Mouse (Mus musculus): ENCODE measurements around the gene Mgea5. TPM values are rescaled to one million over a fixed set of nuclear protein-coding genes. Genes with fewer than 3 reads are reported as not detected.
A peak's percentile ranks its signal among the peaks of the same experiment; 100 is the strongest.

The Mgea5 gene
- polyA plus RNA-seq, 1 experiment from 2014 or later, result 68.2 TPM

DNA sequence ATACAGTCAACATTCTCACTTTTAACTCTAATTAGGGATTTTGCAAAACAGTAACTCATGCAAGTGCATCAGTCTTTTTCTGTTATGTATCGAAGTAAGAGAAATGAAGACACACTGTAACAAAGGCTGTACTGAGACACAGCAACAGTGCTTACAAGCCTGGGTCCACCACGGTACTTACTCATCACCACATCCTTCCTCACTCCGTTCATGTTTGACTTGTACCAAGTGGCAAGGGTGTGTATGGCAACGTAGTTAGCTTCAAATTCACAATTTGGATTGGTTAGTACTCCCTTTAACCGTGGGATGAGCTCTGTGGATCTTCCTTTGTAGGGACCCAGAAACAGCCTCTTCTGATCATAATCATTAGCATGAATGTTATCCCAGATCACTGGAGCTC, 12.1 kb downstream of the Mgea5 start:
- Histone ChIP-seq H3K4me3 (no peak overlapping the region), H3K4me1 (no peaks in the 10 kb centered on the region), H3K9ac (no peak overlapping the region), H3K27me3 (no peaks in the 10 kb centered on the region), H3K36me3 (peaks cover 99% of the 10 kb centered on the region), H3K9me3 (no peaks in the 10 kb centered on the region), H3K27ac (no peak overlapping the region), H3K4me2 (replicated peaks) (no peak overlapping the region)
- 90% methylated on average over 5 of the region's 5 CpGs for WGBS
- no peak for ATAC-seq (ENCODE audit: low FRiP score, low read depth)

DNA sequence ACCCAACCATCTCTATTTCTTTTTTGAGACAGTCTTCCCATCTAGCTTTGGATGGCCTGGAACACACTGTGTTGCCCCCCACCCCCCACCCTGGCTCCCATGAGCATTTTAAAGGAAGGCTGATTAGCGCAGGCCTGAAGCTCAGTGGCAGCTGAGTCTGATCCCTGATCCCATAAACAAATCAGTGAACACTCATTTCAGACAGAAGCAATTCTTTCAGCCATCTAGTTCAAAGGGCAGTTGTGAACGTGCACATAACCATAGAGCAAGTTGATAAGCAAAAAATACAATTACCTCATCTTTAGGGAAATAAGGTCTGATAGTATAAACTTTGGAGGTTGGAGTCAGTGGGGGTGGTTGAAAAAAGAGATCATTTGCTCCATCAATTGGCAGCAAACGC, 22.8 kb downstream of the Mgea5 start:
- Histone ChIP-seq H3K27me3 (no peaks in the 10 kb centered on the region), H3K4me3 (no peak overlapping the region), H3K4me2 (replicated peaks) (no peak overlapping the region), H3K36me3 (peaks cover 91% of the 10 kb centered on the region), H3K9me3 (no peaks in the 10 kb centered on the region), H3K27ac (no peak overlapping the region), H3K9ac (no peak overlapping the region), H3K4me1 (no peaks in the 10 kb centered on the region)
- 81% methylated on average over 3 of the region's 3 CpGs for WGBS
- ATAC-seq (ENCODE audit: low FRiP score, low read depth), result no peak

DNA sequence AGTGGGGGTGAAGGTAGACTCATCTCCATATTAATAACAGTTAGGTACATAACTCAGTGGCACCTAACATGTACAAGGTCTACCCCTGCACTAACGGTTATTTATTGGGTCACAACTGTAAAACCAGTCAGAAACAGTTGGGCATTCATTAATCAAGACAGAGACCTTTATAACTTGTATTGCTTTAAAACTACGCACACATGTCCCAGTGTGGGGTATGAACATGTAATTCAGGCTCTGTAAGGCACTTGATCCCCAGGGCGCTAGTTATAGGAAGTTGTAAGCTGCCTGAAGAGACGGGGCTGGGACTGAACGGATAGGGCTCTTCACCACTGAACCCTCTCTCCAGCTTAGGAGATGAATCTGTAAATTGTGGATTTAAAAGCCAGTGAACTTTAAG, 25.0 kb downstream of the Mgea5 start:
- Histone ChIP-seq H3K9ac (no peak overlapping the region), H3K4me2 (replicated peaks) (no peak overlapping the region), H3K4me3 (no peak overlapping the region), H3K4me1 (no peaks in the 10 kb centered on the region), H3K9me3 (no peaks in the 10 kb centered on the region), H3K27ac (no peak overlapping the region), H3K36me3 (peaks cover 92% of the 10 kb centered on the region), H3K27me3 (no peaks in the 10 kb centered on the region)
- WGBS, result 88% methylated on average over 5 of the region's 5 CpGs
- ATAC-seq (ENCODE audit: low FRiP score, low read depth), result no peak

DNA sequence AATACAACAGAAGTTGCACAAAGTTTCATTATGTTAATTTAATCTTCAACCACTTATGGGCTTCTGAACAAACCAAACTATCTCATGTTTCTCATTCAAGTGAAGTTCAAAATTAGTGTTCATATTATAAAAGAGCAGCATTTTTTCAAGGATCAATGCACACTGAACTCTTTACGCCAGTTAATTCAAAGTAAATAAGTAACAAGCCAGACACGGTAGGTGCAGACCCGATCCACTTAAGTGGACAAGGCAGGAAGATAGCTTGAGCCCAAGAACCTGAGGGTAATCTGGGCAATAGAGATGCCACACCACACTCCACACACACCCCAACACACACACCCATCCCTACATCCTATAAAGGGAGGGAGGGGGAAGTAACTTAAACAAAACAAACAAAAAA, 30.1 kb downstream of the Mgea5 start:
- WGBS, result 95% methylated on average over 3 of the region's 3 CpGs
- Histone ChIP-seq H3K4me3 (no peak overlapping the region), H3K9me3 (no peaks in the 10 kb centered on the region)

DNA sequence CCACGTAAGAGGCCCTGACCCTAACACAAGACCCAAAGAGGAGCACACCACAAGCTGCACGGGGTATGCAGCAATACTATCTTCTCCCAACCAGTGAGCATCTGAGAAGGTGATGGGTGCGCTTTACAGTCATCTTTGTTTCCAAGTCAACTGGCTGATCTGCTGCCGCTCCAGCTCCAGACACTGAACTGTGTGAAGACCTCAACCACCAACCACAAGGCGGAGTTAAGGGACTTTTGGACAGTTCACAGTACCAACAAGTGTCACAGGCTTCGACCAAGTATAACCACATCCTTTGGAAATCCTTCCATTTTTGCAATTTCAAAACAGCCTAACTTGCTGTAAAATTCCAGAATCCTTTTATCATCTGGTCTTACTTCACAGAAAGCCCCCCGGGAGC, 31.8 kb downstream of the Mgea5 start:
- 89% methylated on average over 7 of the region's 7 CpGs for WGBS
- H3K36me3 ChIP-seq, result peaks cover 51% of the 10 kb centered on the region

More for the DNA sequence above, 30.1 kb downstream of the Mgea5 start:
- no peak overlapping the region for H3K9ac ChIP-seq
- peaks cover 6% of the 10 kb centered on the region for H3K4me1 ChIP-seq
- ATAC-seq (ENCODE audit: low FRiP score, low read depth), result no peak
- H3K36me3 ChIP-seq, result peaks cover 68% of the 10 kb centered on the region
- no peaks in the 10 kb centered on the region for H3K27me3 ChIP-seq
- no peak overlapping the region for H3K4me2 ChIP-seq (replicated peaks)
- no peak overlapping the region for H3K27ac ChIP-seq

DNA sequence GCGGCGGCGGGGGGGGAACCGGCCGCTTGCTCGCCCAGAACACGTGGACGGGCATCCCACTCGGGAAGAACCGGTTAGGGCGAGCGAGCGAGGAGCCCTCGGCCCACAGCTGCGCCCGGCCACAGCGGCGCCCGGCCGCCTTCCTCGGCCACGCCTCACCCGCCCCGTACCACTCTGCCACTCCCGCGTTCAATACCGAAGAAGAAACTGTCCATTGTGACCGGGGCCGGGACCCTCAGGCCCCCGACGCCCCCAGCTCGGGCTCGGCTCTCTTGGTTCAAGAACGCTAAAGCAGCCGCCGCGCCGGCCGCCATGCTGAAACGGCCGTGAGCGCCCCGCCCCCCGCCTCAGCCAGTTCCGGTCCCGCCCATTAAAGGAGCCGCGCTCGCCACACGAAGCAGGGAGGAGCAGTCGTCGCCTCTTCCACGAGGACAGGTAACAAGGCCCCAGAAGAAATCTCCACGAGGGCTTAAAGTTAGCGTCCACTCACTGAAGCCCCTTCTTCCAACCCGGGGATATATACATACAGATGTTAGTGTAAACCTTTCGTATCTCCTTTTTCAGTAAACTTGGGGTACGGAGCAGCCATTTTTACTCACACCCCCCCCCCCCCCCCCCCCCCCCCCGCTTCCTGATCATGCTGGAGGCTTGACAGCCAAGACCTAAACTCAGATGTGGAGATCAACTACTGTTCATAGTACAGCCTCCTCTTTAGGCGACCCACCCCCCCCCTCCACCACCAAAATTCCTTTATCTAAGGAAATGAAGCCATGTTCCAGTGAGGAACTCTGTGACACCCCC, 34.2 kb downstream of the Mgea5 start, which contains the start of gene Npm3:
Npm3 (minus strand) TSS at position 349 of the 801 bp plus-strand sequence.
- Histone ChIP-seq H3K4me3 (peak within 1 kb of the TSS; percentile 92), H3K9ac (peak within 1 kb of the TSS; percentile 91), H3K9me3 (no peaks in the 10 kb centered on the region), H3K36me3 (peaks cover 28% of the 10 kb centered on the region), H3K4me1 (peaks cover 32% of the 10 kb centered on the region), H3K4me2 (replicated peaks) (peak within 1 kb of the TSS; percentile 96), H3K27ac (no peak within 1 kb of the TSS; the same call in 1 of the 2 replicates), H3K27me3 (peaks cover 29% of the 10 kb centered on the region)
- ATAC-seq (ENCODE audit: low FRiP score, low read depth), result peak; percentile 85
- WGBS, result under 1% methylated on average over 59 of the region's 60 CpGs

More for the DNA sequence above, 31.8 kb downstream of the Mgea5 start:
- H3K9ac ChIP-seq, result no peak overlapping the region
- no peak overlapping the region for H3K27ac ChIP-seq
- no peak overlapping the region for H3K4me2 ChIP-seq (replicated peaks)
- no peak overlapping the region for H3K4me3 ChIP-seq
- H3K9me3 ChIP-seq, result no peaks in the 10 kb centered on the region
- peaks cover 5% of the 10 kb centered on the region; the same call in 1 of the 2 replicates for H3K27me3 ChIP-seq
- ATAC-seq (ENCODE audit: low FRiP score, low read depth), result no peak
- H3K4me1 ChIP-seq, result peaks cover 17% of the 10 kb centered on the region

DNA sequence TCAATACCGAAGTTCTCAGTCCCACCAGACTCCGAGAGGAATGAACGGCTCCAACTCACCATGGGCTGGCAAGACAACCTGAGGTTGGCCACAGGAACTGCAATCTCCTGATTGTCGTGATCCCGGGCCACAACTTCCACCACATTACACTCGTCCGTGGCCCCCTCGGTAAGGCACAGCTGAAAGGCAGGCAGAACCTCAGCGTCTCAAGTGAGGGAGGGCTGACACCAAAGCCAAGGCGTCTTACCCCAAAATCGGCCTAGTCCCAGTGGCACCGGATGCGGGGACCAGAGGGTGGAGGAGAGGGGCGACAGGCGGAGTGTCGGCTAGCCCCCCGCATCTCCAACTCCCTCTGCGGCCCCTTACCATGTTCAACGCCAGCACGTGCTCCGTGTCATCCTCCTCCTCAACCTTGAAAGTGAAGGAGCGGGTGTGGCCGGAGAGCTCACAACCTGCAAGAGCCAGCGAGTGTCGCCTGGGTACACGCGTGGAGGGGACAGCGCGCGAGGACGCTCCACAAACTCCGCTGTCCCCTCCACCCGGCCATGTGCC, 34.9 kb downstream of the Mgea5 start:
- peak overlapping the region; percentile 96 for H3K4me2 ChIP-seq (replicated peaks)
- H3K36me3 ChIP-seq, result peaks cover 21% of the 10 kb centered on the region
- H3K4me1 ChIP-seq, result peaks cover 32% of the 10 kb centered on the region
- no peaks in the 10 kb centered on the region for H3K9me3 ChIP-seq
- WGBS, result 2% methylated on average over 33 of the region's 33 CpGs
- ATAC-seq (ENCODE audit: low FRiP score, low read depth), result peak; percentile 25; the same call in 1 of the 2 replicates
- peaks cover 35% of the 10 kb centered on the region for H3K27me3 ChIP-seq
- H3K9ac ChIP-seq, result peak overlapping the region; percentile 91
- peak overlapping the region; percentile 92 for H3K4me3 ChIP-seq
- no peak overlapping the region for H3K27ac ChIP-seq

DNA sequence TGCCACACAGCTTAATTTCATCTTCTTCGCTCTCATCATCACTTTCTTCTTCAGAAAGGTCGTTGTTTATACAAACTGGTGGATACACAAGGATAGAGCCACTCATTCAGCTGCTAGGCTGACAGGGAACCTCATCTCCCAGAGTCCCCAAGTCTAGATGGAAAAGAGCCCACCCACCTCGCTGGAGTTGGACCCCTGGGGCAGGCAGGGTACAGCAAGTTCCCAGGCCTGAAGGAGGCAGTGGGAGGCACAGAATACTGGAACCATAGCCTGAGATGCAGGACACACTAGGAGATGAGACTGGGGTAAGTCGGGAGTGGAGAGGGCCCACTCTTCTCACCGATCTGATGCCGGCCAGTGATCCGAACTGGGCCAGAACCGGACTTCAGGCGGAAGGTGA, 35.4 kb downstream of the Mgea5 start:
- ATAC-seq (ENCODE audit: low FRiP score, low read depth), result no peak
- no peaks in the 10 kb centered on the region for H3K9me3 ChIP-seq

DNA sequence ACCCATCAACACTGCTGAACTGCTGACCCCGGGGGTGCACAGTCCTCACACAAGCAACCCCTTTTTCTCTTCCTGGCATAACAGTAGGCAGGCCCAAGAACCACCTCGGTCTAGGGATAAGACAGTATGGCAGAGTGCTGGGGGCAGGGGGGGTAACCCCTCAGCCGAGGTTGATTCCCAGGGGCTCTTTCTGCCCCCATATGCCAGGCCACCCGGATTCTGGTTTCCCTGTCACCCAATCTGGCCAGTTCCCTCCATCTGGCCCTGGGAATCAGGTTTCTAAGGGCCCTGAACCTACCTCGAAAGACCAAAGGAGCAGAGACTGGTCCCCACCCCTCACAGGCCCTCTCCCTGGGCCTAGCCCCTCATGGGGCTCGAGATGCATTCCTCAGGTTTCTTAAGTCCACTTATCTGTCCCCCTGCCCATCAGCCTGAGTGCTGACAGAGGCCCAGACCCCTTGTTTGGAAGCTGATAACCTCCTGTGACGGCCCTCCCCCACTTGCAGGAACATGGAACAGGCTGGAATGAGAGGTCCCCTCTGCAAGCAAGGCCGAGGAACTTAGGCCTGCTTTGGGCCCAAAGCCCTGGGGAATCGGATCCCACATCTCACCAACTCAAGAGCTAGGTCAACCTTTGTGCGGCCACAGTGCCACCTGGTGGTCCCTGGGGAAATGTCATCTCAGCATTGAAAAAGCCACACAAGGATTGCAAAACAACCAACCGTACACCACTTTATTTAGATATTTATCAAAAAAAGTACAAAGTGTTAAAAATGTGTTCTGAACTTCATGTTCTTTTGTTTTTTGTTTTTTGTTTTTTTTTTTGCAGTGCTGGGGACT, 36.4 kb downstream of the Mgea5 start:
- H3K4me1 ChIP-seq, result peaks cover 41% of the 10 kb centered on the region
- H3K27ac ChIP-seq, result no peak overlapping the region
- H3K36me3 ChIP-seq, result peaks cover 7% of the 10 kb centered on the region
- H3K4me3 ChIP-seq, result no peak overlapping the region
- ATAC-seq (ENCODE audit: low FRiP score, low read depth), result no peak
- no peaks in the 10 kb centered on the region for H3K9me3 ChIP-seq
- no peak overlapping the region for H3K4me2 ChIP-seq (replicated peaks)
- H3K27me3 ChIP-seq, result peaks cover 49% of the 10 kb centered on the region
- H3K9ac ChIP-seq, result no peak overlapping the region
- WGBS, result 18% methylated on average over 11 of the region's 11 CpGs

More for the DNA sequence above, 35.4 kb downstream of the Mgea5 start:
- Histone ChIP-seq H3K27ac (no peak overlapping the region), H3K4me3 (peak overlapping the region; percentile 92), H3K4me2 (replicated peaks) (peak overlapping the region; percentile 96), H3K36me3 (peaks cover 15% of the 10 kb centered on the region), H3K9ac (peak overlapping the region; percentile 91), H3K27me3 (peaks cover 41% of the 10 kb centered on the region), H3K4me1 (peaks cover 34% of the 10 kb centered on the region)
- 49% methylated on average over 9 of the region's 9 CpGs for WGBS

DNA sequence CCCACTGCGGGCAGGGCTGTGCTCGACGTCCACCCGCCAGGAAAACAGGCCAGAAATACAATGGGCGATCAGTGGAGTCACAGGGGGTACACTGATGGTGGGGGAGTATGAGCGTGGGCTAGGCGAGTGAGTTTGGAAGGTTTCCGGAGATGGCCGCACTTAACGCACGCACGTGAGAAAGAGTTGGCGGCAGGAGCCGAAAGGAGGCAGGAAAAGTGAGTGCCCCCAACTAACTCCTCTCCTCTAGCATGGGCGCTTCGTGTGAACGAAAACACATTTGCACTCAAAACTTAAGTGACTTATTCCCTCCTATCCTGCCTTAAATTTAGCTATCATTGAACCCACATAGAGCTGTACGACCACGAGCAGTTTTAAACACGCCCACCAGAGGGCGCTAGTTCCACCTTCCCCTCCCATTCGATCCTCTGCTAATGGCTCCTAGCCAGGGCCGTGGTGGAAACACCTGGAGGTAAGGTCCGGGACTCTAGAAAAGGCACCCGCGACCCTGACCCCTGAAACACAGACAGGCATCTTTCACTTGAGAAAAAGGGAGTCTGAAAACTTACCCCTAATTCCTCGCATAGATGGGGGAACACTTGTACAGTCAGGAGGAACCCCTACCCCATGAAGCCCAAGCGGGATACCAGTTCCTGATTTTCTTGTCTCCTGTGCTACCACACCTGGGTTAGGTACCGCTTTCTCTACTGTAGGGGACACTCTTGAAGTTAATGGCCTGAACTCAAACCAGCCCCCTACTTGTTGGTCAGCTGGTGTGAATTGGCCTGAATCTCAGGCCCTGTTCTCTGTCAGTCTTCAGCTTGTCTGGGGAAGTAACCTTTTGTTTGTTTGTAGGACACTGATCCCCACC, 37.2 kb downstream of the Mgea5 start:
- peaks cover 58% of the 10 kb centered on the region for H3K27me3 ChIP-seq
- 0 out of 2 replicates have a peak, but pooled peaks have one; percentile 24 for ATAC-seq (ENCODE audit: low FRiP score, low read depth)
- H3K36me3 ChIP-seq, result 0 out of 2 replicates have a peak, but pooled peaks cover under 1% of the 10 kb centered on the region
- peak overlapping the region; percentile 5; the same call in 1 of the 2 replicates for H3K4me3 ChIP-seq
- H3K9ac ChIP-seq, result no peak overlapping the region
- no peak overlapping the region for H3K27ac ChIP-seq
- H3K4me1 ChIP-seq, result peaks cover 50% of the 10 kb centered on the region
- H3K9me3 ChIP-seq, result no peaks in the 10 kb centered on the region
- WGBS, result 10% methylated on average over 29 of the region's 29 CpGs
- H3K4me2 ChIP-seq (replicated peaks), result no peak overlapping the region
